Mouse (Mus musculus) brain, embryonic 14.5 days (tissue): Measurements from ENCODE around the gene Mpp2.
A peak's percentile ranks its signal among the peaks of the same experiment; 100 is the strongest.

Experiments used
- CTCF ChIP-seq: fragments of 200-500 bp; IDR thresholded peaks from 2 replicates; pipeline ENCODE4 v1.5.1; 2012; ENCODE audit warnings: inconsistent platforms, mild to moderate bottlenecking, moderate library complexity, borderline replicate concordance; ENCODE audit not compliant: insufficient read depth, insufficient read length; ENCODE audit errors: extremely low read depth
- POLR2A ChIP-seq: fragments of 200-500 bp; IDR thresholded peaks from 2 replicates; pipeline ENCODE4 v1.6.1; 2012; ENCODE audit warnings: mild to moderate bottlenecking, inconsistent platforms, borderline replicate concordance; ENCODE audit not compliant: poor library complexity, insufficient read depth, insufficient read length, severe bottlenecking; ENCODE audit errors: extremely low read depth

DNA sequence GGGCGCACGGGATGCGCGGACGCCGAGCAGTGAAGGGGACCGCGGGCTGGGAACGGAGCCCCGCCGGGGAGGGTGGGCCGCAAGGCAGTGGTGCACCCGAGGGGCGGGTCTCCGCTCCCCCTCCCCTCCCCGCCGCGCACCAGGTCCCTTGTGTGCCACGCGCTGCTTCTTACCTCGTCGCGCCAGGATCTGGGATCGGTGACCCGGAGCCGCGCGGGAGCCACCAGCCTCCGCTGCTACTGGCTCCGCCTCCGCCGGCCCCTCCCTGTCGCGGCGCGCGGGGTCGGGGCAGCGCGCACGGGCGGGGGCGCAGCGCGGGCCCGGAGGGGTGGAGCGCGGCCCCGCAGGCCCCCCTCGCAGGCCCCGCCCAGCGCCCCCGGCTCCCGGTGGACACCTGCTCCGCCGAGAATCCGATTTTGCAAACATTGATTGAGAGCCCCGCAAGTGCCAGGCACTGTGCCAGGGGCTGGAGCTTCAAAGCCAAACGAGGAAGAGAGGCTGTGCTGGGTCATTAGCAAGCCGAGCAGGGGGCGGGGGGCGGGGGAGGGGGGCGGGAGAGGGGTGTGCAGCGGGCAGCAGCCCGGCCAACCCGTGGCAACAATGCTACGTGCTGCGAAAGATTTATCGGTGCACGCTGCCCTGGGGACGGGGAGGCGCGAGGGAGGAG lies 61.5 kb downstream of the Mpp2 start:
- no peak for TF ChIP-seq CTCF
- peak; percentile 40; the same call in 1 of the 2 replicates for TF ChIP-seq POLR2A
